Mouse (Mus musculus) intestine, embryonic 14.5 days (tissue): ENCODE data around the gene Prr15. TPM values are rescaled to one million over a fixed set of nuclear protein-coding genes. Genes with fewer than 3 reads are reported as not detected.

Experiments used
- ATAC-seq: fragments of 200-750 bp; cut with Nextera tagmentation; replicated peaks from 2 replicates; pipeline ENCODE4 v1.8.0; 2017; ENCODE audit warnings: low read depth, moderate number of reproducible peaks, moderate TSS enrichment, moderate library complexity; ENCODE audit not compliant: low FRiP score, low TSS enrichment
- DNase-seq: peaks from one replicate; pipeline ENCODE4 v3.0.0-alpha.2; 2018; ENCODE audit warnings: low spot score
- H3K27ac ChIP-seq: fragments of 300-500 bp; sonication (generic); 2 replicates; pipeline ENCODE4 v1.5.1; 2014; ENCODE audit warnings: low read depth, mild to moderate bottlenecking, control low read depth
- H3K27me3 ChIP-seq: fragments of 300-500 bp; sonication (generic); replicated peaks from 2 replicates; pipeline ENCODE4 v1.6.1; 2014; ENCODE audit warnings: low read length, control low read depth; ENCODE audit not compliant: control insufficient read depth, insufficient read depth
- H3K36me3 ChIP-seq: fragments of 300-500 bp; sonication (generic); 2 replicates; pipeline ENCODE4 v1.6.1; 2014; ENCODE audit warnings: low read length, control low read depth; ENCODE audit not compliant: control insufficient read depth, insufficient read depth
- H3K4me1 ChIP-seq: fragments of 300-500 bp; sonication (generic); replicated peaks from 2 replicates; pipeline ENCODE4 v1.6.1; 2014; ENCODE audit warnings: low read length, control low read depth, mixed read lengths; ENCODE audit not compliant: control insufficient read depth, insufficient read depth
- H3K4me2 ChIP-seq: fragments of 300-500 bp; sonication (generic); 2 replicates; pipeline ENCODE4 v1.6.1; 2014; ENCODE audit warnings: low read length
- H3K4me3 ChIP-seq: fragments of 300-500 bp; sonication (generic); 2 replicates; pipeline ENCODE4 v1.5.1; 2014; ENCODE audit warnings: low read depth, low read length, control low read depth, mixed read lengths
- H3K9ac ChIP-seq: fragments of 300-500 bp; sonication (generic); 2 replicates; pipeline ENCODE4 v1.6.1; 2014; ENCODE audit warnings: mild to moderate bottlenecking, low read length
- H3K9me3 ChIP-seq: fragments of 300-500 bp; sonication (generic); 2 replicates; pipeline ENCODE4 v1.6.1; 2016; ENCODE audit warnings: low read length, control low read depth; ENCODE audit not compliant: control insufficient read depth
- WGBS: fragments of 180-500 bp; shearing (Covaris S2); extraction: QIAGEN DNeasy Blood & Tissue Kit; methylation state at CpG from one replicate; pipeline ENCODE4 v1.1.7; 2014; 5-methylcytosine and 5-hydroxymethylcytosine counted together
- polyA plus RNA-seq: library from polyadenylated mRNA; unstranded; fragments of >200 nt; fragmentation: Nextera tagmentation; extraction: Ambion mirVana; gene quantifications from 2 replicates; pipeline ENCODE4 v1.2.1, GENCODE M21; 2014

Prr15 gene
- 8.6 and 10.2 TPM in 2 replicates for polyA plus RNA-seq

DNA sequence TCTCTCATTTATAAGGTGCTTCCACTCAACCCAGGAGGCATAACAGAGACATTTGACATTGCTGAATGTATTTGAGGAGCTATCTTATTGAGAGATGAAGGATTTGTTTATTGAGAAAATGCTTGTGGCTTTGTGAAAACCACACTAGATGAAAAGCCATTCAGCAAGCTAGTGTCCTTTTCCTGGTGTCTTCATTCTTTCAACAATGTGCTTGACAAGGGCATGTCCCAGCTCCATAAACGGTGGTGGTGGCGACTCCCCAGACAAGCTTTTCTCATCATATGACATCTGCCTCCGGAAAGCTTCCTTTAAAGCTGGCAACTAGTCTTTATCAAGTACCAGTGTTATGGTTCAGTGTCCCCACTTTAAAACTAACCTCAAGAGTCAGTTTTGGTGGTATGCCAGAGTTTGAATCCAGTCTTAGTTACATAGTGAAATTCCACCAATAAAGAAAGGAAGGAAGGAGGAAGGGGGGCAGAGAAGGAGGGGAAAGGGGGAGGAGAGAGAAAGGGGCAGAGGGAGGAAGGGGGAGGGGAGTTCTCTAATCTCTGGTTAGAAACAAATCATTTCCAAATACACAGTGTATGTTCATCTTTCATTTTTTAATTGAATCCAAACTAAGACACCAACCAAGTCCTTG lies at the start of gene Prr15:
Prr15 (plus strand) TSS at position 590 of the 640 bp plus-strand sequence.
- no peak within 1 kb of the TSS for H3K27ac ChIP-seq
- ATAC-seq (no peak), DNase-seq (no peak)
- H3K9me3 ChIP-seq: no peaks in the 10 kb centered on the region
- no peaks in the 10 kb centered on the region for H3K36me3 ChIP-seq
- 55% methylated on average over 3 of the region's 3 CpGs for WGBS
- H3K4me3 ChIP-seq: peak within 1 kb of the TSS; percentile 52
- 0 out of 2 replicates have a peak, but pooled peaks cover 9% of the 10 kb centered on the region for H3K4me1 ChIP-seq
- H3K4me2 ChIP-seq: peak within 1 kb of the TSS; percentile 94
- H3K27me3 ChIP-seq: peaks cover 30% of the 10 kb centered on the region
- H3K9ac ChIP-seq: no peak within 1 kb of the TSS

GRCm38 (mm10) chr6:54277234-54277633 lies 48.4 kb upstream of the Prr15 start:
- DNase-seq (no peak), ATAC-seq (no peak)
- H3K36me3 ChIP-seq: no peaks in the 10 kb centered on the region
- H3K4me1 ChIP-seq: peaks cover 43% of the 10 kb centered on the region
- no peaks in the 10 kb centered on the region for H3K27me3 ChIP-seq
- no peak overlapping the region for H3K4me2 ChIP-seq
- H3K27ac ChIP-seq: 0 out of 2 replicates have a peak overlapping the region, but pooled peaks have one; percentile 17
- WGBS: 70% methylated on average over 4 of the region's 4 CpGs
- H3K4me3 ChIP-seq: no peak overlapping the region
- no peaks in the 10 kb centered on the region for H3K9me3 ChIP-seq
- no peak overlapping the region for H3K9ac ChIP-seq

DNA sequence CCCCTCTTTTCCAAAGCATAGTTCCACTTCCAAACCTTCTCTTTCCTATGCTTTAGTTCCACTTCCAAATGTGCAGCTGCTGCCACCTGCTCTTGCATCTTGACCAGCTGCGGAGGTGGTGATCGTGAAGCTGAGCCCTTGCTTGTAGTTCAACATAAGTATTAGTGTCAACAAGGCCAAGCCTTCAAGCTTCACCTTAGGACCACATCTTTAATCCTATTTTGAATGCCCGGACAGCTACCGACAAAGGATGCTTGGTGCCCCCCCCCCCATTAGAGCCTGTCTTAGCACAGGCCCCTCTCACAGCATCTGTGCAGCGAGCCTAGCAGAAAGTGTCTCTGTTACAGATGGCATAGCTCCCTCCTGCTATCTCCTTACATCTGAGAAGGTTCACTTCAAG lies 47.8 kb upstream of the Prr15 start:
- ATAC-seq: no peak
- Histone ChIP-seq H3K36me3 (no peaks in the 10 kb centered on the region), H3K27me3 (no peaks in the 10 kb centered on the region), H3K4me2 (no peak overlapping the region), H3K4me3 (no peak overlapping the region), H3K9ac (no peak overlapping the region), H3K4me1 (peaks cover 37% of the 10 kb centered on the region), H3K27ac (0 out of 2 replicates have a peak overlapping the region, but pooled peaks have one; percentile 17), H3K9me3 (no peaks in the 10 kb centered on the region)
- no peak for DNase-seq
- WGBS: 44% methylated on average over 5 of the region's 5 CpGs

GRCm38 (mm10) chr6:54278613-54279012 lies 47.0 kb upstream of the Prr15 start:
- ATAC-seq (no peak), DNase-seq (no peak)
- peak overlapping the region; percentile 22; the same call in 1 of the 2 replicates for H3K27ac ChIP-seq
- H3K4me3 ChIP-seq: no peak overlapping the region
- WGBS: 58% methylated on average over 2 of the region's 2 CpGs
- no peak overlapping the region for H3K9ac ChIP-seq
- no peak overlapping the region for H3K4me2 ChIP-seq
- no peaks in the 10 kb centered on the region for H3K36me3 ChIP-seq
- H3K9me3 ChIP-seq: no peaks in the 10 kb centered on the region
- no peaks in the 10 kb centered on the region for H3K27me3 ChIP-seq
- H3K4me1 ChIP-seq: peaks cover 30% of the 10 kb centered on the region

DNA sequence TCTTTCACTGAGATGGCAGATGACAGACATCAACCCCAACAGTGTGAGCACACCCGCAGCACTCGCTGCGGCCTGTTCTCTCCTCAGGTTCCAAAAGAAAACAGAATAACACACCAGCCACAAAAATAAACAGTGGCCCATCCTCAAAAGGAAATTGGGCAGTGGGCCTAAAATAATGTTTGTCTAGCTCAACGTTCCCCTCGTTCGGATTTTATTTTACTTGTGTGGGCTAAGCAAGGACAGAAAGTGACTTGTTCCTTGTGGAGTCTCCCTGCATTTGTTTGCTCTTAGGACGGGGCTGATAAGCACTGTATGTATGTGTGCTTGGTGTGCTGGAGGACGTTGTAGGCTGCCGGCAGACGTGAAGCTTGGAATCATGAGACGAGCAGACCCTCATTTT lies 46.2 kb upstream of the Prr15 start:
- H3K4me1 ChIP-seq: peaks cover 27% of the 10 kb centered on the region
- H3K9ac ChIP-seq: no peak overlapping the region
- DNase-seq: no peak
- H3K4me2 ChIP-seq: no peak overlapping the region
- no peak overlapping the region; the same call in 1 of the 2 replicates for H3K27ac ChIP-seq
- no peaks in the 10 kb centered on the region for H3K9me3 ChIP-seq
- 27% methylated on average over 11 of the region's 11 CpGs for WGBS
- no peaks in the 10 kb centered on the region for H3K36me3 ChIP-seq
- ATAC-seq: no peak
- H3K4me3 ChIP-seq: no peak overlapping the region
- no peaks in the 10 kb centered on the region for H3K27me3 ChIP-seq

DNA sequence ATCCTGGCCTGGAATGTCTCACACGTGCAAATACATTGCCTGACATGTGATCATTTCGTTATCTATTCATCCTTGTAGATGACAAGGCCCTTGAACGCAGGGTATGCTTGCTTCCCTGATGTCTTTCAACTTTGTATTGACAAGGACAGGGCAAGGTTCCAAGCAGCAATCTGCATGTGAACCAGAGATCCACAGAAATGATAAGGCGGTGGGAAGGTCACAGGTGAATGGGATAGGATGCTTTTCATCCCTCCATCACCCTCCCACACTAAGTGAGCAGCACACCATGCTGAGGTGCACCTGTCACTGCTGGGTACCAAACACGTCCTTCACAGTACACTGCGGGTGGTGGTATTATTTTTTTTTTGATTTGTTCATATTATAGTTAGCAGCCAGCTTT lies 45.4 kb upstream of the Prr15 start:
- H3K9me3 ChIP-seq: no peaks in the 10 kb centered on the region
- no peaks in the 10 kb centered on the region for H3K36me3 ChIP-seq
- no peaks in the 10 kb centered on the region for H3K27me3 ChIP-seq
- peaks cover 27% of the 10 kb centered on the region for H3K4me1 ChIP-seq
- no peak for DNase-seq
- H3K9ac ChIP-seq: no peak overlapping the region
- no peak for ATAC-seq
- no peak overlapping the region for H3K4me3 ChIP-seq
- H3K27ac ChIP-seq: no peak overlapping the region
- WGBS: 79% methylated on average over 6 of the region's 6 CpGs
- H3K4me2 ChIP-seq: no peak overlapping the region

DNA sequence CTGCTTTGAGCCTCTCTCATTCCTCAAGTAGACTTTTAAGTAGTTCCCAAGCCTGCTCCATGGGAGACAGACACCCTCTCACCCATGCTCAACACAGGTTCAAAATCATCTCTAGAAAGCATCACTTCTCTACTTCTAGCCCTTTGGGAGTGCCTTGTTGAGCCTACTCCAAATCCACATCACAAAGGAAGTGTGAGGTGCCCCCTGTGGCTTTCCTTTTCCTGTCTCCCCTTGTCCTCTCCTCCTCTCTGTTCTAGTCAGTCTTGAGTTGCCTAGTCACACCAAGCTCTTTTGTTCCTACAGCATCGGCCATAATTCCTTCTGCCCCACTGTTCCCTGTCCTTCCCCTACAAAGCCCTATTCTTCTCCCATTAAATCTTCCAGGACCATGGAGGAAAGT lies 42.3 kb upstream of the Prr15 start:
- Histone ChIP-seq H3K27me3 (no peaks in the 10 kb centered on the region), H3K4me3 (no peak overlapping the region), H3K27ac (no peak overlapping the region), H3K9me3 (no peaks in the 10 kb centered on the region), H3K4me1 (peaks cover 15% of the 10 kb centered on the region), H3K4me2 (no peak overlapping the region), H3K36me3 (no peaks in the 10 kb centered on the region), H3K9ac (no peak overlapping the region)
- DNase-seq (no peak), ATAC-seq (no peak)
- 59% methylated on average over 1 of the region's 1 CpGs for WGBS

GRCm38 (mm10) chr6:54284167-54284711 lies 41.4 kb upstream of the Prr15 start:
- Histone ChIP-seq H3K27ac (no peak overlapping the region), H3K9ac (no peak overlapping the region), H3K36me3 (no peaks in the 10 kb centered on the region), H3K4me2 (no peak overlapping the region), H3K4me3 (no peak overlapping the region), H3K9me3 (no peaks in the 10 kb centered on the region), H3K4me1 (peaks cover 5% of the 10 kb centered on the region), H3K27me3 (no peaks in the 10 kb centered on the region)
- ATAC-seq: no peak
- no peak for DNase-seq
- 79% methylated on average over 12 of the region's 12 CpGs for WGBS

DNA sequence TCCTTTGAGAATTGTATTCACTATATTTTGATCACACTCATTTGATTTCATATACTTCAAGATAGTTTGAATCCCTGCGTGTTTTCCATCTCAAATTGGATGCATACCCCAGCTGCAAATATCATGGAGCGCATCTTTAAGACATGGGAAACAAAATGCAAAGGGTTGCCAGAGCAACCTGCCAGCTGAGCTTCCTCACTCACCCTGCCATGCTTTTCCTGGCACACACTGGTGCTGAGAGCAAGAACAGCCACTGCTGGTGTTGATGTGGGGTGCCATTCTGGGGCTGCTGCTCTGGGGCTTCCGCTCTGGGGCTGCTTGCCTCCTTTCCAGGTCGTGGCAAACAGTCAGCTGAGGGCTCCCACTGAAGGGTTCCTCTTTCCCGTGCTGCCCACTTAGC lies 38.8 kb upstream of the Prr15 start:
- 89% methylated on average over 5 of the region's 5 CpGs for whole genome bisulfite sequencing
- no peak overlapping the region for H3K9ac ChIP-seq
- H3K4me1 ChIP-seq: no peaks in the 10 kb centered on the region; the same call in 1 of the 2 replicates
- H3K4me3 ChIP-seq: no peak overlapping the region
- H3K36me3 ChIP-seq: no peaks in the 10 kb centered on the region
- H3K27ac ChIP-seq: no peak overlapping the region
- no peak for ATAC-seq
- DNase-seq: no peak
- H3K27me3 ChIP-seq: no peaks in the 10 kb centered on the region
- H3K4me2 ChIP-seq: no peak overlapping the region
- no peaks in the 10 kb centered on the region for H3K9me3 ChIP-seq
